Mouse (Mus musculus): ENCODE data around the gene Gstm1. TPM values are rescaled to one million over a fixed set of nuclear protein-coding genes. Genes with fewer than 3 reads are reported as not detected.
"Not testable (repeated sequence)": the region's sequence is repeated elsewhere in the genome, so short reads cannot be mapped to it uniquely, and the experiment has no call there.

Gene Gstm1
- total RNA-seq, 2 experiments from 2014 or later = 201 to 229 TPM

DNA sequence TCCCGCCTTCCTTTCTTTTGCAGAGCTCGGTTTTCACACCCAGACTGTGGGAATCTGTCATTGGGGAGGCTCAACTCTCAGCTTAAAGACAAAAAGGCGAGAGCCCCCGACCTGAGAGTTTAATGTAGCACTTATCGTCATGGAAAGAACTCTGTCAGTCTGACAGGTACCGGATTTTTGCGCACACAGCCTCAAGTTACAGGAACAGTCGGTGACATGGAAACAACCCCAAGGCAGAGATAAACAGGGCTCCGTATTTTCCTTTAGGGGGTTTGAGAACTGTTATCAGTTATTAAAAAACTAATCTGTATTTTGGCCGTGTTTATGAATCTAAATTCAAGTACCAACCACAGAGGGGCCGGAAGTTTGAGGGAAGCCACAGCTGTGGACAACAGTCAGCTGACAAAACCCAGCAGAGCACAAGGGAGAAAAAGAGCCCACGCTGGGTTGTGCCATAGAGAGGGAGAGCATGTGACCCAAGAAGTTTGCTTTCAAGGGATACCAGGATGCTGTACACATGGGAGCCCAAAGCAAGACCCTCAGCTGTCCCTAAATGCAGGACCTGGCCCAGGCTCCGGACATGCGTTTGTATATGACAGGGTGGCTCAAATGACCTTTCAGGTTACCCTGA, 532 bp upstream of the Gstm1 start:
- DNase-seq (ENCODE audit: low spot score) = peak; percentile 34

DNA sequence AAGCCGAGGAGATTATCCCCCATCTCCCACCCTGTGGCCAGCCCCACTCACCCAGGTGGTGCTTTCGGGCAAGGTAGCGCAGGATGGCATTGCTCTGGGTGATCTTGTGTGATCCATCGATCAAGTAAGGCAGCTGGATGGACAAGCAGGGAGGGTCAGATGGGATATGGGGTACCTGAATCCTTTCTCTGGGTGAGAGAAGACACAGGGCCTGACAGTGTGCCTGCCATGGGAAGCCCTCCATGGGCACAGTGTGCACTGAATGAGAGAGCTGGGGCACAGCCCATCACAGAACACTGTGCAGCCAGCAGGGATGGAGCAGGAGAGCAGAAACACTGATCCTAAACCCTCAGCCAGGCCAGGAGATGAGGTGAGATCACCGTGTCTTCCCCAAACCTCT, 1.3 kb downstream of the Gstm1 start:
- DNase-seq (ENCODE audit: low spot score) = not testable (repeated sequence)

DNA sequence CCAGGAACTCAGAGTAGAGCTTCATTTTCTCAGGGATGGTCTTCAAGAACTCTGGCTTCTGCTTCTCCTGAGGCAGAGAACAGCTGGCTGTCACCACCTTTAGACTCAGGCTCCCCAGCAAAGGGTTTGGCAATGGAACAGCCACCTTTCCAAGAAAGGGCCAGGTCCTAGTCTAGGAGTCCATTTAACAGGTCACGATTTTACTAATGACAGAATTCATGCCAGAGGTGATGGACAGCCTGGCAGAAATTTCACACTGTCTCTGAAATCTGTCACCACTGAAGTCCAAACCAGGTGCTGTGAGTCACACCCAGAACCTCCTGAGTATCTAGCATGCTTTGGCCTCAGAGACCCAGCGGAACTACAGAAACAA, 2.8 kb downstream of the Gstm1 start:
- DNase-seq (ENCODE audit: low spot score) = no peak

DNA sequence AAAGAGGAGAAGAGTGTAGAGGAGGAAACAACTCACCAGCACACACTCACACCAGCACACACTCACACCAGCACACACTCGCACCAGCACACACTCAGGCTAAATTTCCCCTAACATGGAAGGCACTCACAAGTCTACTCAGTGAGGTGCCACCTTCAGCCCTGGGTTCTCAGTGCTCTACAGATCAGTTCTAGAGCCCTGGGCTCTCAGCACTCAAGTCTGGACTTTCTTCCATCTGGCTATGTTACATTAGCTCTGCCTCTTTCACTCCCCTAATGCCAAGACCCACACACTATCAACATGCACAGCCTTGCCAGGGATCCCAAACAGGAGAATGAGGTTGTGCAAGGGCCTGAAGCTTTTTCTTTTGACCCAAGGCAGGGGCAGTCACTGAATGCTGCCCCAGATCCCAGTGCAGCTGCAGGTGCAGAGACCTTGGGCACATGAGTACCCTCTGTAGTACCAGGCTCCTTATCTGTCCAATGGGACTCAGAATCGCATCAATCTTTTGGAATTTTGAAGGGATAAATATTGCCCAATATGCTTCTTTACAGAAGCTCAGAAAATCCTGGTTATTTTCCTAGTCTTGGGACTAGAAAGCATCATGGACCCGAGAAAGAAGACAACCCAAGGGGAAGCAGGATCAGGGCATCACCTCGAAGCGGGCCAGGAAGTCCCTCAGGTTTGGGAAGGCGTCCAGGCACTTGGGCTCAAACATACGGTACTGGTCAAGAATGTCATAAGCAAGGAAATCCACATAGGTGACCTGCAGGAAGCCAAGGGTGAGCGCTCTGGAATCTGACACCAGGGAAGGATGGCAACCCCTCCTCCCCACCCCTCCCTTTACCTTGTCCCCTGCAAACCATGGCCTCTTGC, 3.4 kb downstream of the Gstm1 start:
- no peak for DNase-seq (ENCODE audit: low spot score)

DNA sequence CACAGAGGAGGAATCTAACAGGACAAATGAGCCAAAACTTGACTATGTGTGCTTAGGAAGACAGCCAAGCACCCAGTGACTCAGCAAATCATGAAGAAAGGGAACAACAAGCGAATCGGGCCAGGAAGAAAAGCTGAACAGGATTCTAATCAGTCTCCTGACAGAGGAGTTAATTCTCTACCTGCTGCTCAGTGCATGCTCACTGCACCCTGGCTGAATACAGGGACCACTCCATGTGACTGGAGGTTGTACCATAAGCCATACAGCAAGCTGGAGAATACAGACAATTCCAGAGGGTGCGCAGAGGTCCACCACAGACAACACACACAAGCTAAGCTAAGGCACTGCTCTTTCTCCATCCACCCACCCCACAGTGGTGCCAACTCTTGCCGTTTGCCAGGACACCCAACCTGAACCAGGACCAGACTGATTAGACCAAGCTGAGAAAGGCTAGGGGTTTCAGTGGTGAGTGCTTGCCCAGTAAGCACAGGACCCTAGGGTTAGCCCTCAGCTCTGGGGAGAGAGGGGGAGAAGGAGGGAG, 4.4 kb downstream of the Gstm1 start:
- DNase-seq (ENCODE audit: low spot score) = peak; percentile 79

DNA sequence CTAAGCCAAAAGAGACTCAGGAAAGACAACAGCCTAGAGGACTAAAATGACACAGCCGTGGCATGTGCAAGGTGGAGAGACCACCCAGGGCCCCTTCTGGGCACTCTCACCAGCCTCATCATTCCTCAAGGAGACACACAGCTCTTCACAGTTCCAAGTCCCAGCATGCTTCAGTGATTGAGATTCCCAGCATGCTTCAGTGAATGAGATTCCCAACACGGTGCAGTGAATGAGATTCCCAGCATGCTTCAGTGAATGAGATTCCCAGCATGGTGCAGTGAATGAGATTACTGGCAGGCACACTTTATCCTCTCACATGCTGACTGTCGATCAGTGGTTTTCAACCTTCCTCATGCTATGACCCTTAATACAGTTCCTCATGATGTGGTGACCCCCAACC, 6.2 kb downstream of the Gstm1 start:
- no peak for DNase-seq (ENCODE audit: low spot score)

DNA sequence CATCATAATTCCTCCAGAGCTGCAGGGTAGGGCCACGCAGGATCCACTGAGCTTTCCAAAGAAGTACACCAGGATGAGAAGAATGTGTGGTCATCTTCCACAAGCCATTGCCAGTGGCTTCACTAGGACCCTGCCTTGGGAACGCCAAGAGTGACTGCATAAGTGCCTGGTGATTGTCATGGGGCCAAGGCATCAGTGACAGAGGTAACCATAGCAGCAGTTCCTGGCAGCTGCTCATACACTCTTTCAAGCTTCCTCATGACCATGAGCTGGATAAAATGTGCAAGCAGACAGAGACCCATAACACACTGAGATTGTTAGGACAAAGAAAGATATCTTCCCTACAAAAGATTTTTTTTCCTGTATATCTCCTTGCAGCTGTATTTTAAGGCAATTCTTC, 7.5 kb downstream of the Gstm1 start:
- DNase-seq (ENCODE audit: low spot score) = no peak

DNA sequence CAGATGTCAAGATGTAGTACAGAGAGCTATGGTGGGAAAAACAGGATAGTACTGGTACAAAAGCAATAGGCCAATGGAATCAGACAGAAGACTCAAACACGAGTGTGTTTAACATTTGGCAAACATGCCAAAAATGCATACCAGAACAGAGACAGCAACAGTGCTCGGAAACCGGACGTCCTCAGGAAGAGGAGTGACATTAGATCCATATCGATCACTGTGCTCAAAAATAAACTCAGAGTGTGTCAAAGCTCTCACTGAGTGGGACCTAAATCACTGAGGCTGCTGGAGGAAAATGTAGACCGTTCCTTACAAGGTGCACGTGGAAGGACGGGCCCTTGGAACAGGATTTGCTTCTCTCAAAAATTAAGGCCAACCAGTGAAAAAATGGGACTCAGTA, 15.8 kb downstream of the Gstm1 start:
- DNase-seq (ENCODE audit: low spot score) = no peak

DNA sequence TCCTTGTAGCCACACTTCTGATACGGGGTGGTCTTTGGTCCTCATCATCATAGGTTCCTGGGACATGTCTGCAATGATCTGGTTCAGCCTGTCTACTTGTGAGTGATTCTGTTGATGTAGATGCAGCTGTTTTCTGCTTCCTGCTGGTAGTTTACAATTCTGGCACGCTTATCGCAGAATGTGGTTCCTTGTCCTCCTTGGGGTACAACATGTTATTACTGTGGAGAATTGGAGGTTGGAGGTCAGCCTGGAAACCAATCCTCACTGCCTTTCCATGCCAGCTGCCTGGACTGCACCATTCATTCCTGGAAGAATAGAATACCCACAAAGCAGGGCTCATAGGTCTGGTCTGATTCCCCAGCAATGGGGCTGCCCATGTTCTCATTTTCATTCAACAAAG, 18.3 kb downstream of the Gstm1 start:
- DNase-seq (ENCODE audit: low spot score) = no peak

DNA sequence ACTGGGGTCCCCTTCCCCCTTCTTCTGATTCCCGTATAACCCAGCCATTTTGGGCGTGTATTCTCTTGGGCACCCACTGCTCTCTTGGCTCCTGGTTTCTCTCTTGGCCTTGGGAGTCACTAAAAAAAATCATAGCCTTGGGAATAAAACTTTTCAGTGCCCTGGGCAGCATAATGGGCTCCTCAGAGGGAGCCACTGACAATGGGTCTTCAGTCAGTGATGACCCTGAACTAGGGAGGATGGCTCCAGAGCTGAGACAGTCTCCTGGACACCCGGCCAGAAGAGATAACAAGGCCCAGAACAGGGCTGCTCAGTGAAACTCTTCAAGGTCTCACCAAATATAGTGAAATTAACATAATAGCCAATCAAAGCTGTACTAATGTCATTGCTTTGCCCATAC, 19.2 kb downstream of the Gstm1 start:
- DNase-seq (ENCODE audit: low spot score) = no peak

DNA sequence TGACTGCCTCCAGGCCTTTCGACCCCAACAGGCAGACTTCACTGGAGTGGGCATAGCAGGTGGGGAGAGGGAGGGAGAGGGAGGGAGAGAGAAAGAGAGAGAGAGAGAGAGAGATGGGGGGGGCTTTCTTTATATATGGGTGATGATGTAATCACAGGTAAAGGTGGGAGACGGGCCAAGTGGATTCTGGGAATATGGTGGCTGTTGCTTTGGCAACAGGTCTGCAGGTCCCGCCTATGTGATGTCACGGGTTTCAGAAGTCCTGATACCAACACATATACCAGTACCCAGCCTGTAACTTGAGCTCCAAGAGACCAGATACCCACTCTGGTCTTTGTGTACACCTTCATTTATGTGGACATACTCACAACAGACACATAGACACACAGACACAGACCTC, 21.2 kb downstream of the Gstm1 start:
- DNase-seq (ENCODE audit: low spot score) = no peak

DNA sequence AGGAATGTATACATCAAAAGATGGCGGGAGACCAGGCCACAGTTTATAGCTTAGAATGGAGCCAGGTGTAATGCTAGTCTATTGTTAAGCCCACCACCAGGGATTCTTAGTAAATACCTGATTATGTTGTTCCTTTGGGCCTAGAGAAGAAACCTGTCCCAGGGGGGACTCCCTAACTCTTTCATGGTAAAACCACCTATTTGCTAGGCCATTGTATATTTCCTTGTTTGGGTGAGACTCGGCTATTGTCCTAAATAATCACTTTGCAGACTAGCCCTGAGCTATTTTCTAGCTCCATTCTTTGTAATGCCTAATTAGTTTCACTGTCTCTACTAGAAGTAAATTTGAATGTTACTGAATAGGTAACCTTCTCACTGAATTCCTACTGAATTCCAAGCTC, 21.8 kb downstream of the Gstm1 start:
- DNase-seq (ENCODE audit: low spot score) = not testable (repeated sequence)

DNA sequence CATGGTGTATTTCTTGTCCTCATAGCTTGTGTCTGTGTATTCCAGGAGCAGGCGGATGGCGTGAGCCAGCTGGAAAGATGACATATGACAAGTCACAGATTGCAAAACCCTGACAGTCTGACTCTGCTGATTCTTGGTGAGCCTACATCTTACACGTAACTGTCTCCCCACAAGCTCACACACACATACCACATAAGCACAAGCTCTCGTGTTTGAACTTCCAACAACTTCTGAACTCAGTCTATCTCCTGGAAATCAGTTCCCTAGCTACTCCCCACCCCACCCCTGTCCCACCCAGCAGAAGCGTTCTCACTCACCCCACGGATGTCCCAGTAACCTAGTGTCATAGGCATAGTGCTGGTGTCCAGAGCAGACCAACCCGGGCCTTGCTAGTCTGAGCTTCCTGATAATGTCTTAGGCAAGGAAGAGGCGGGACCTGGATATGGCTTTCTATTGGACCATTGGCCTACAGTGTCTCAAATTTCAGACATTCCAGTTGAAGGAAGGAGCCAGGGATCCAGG, 31.7 kb downstream of the Gstm1 start, which contains the start of gene Gstm2:
Gene Gstm2, minus strand, starts transcription at position 413 of the 522 bp plus-strand sequence.
- DNase-seq (ENCODE audit: low spot score) = peak; percentile 72

DNA sequence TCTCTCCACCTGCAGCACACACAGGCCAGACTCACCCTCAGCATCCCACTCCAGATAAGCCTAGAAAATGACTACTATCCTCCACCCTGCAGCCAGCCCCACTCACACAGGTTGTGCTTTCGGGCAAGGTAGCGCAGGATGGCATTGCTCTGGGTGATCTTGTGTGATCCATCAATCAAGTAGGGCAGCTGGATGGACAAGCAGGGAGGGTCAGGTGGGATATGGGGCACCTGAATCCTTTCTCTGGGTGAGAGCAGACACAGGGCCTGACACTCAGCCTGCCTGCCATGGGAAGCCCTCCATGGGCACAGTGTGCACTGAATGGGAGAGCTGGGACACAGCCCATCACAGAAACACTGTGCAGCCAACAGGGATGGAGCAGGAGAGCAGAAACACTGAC, 32.6 kb downstream of the Gstm1 start:
- DNase-seq (ENCODE audit: low spot score) = not testable (repeated sequence)

DNA sequence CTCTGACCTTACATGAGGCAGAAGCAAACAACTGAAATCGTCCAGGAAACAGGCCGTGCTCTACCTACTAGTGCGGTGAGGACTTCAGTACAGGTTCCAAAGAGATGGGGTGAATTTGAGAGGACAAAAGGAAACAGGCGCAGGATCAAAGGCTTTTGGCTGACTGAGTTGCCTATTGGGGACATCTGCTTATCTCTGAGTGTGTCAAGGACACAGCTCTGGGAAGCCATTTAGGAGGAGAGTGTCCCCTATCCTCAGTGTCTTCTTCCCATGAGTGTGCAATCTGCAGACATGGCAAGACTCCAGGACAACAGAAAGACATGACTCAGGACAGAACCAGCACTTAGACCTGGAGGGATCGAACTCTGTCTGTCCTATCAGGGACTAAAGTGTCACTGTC, 33.3 kb downstream of the Gstm1 start:
- DNase-seq (ENCODE audit: low spot score) = no peak

DNA sequence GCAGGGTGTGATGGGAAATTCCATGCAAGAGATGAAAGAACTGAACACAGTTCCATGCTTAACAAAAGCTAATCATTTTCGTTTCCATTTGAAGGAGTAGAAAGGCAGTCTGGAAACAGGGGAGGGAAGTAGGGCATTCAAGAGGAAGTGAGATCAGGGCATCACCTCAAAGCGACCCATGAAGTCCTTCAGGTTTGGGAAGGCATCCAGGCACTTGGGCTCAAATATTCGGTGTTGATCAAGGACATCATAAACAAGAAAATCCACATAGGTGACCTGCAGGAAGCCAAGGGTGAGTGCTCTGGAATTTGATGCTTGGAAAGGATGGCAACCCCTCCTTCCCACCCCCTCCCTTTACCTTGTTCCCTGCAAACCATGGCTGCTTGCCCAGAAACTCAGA, 34.0 kb downstream of the Gstm1 start:
- no peak for DNase-seq (ENCODE audit: low spot score)

DNA sequence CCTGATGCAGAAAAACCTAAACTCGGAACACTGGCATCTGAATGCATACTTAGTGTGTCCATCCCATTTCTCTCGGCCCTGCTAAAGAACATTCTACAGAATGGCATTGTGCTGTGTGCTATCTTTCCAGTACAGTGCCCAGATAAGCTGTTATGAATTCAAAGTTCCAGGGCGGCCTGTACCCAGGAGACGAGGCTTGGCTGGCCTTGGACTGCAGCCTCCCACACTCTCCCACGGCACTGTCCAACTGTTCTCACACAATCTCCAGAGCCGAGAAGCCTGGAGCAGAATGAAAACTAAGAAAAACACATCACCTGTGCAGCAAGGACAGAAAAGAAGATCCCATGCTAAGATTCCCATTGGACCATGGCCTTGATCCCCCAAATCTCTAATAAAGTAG, 35.0 kb downstream of the Gstm1 start:
- no peak for DNase-seq (ENCODE audit: low spot score)

DNA sequence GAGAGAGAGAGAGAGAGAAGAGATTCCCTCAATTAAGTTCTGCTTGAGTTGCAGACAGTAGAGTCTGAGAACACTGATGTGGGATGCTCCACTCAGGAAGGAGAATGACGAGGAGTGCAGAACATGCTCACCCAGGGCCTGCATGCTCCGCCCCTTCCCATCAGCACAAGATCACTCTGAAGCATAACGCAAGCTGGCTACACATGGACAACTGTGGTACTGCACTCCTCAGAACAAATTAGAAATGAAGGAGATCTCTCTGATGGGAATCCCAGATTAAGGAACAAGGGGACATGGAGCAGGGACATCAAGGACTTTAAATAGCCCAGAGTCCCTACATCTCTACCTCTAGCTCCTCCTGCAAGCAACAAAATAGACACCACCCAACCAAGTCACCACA, 36.5 kb downstream of the Gstm1 start:
- no peak for DNase-seq (ENCODE audit: low spot score)

DNA sequence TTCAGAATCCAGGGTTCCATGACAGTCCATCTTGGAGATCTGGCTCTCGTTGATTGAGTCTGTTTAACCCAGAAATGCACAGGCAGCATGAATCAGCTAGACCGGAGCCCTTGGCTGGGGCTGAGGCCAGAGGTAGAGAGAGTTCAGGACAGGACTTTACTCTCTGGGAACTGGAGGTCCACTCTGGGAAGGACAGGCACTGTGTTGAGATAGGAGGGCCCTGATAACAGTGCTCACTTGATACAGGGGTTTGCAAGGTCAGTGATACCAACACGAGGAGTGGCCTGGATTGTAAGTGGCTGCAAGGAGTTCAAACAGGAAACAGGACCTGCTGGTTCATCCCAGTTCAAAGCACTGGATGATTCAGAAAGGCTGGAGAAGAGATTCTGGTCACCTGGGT, 40.1 kb downstream of the Gstm1 start:
- DNase-seq (ENCODE audit: low spot score) = no peak

DNA sequence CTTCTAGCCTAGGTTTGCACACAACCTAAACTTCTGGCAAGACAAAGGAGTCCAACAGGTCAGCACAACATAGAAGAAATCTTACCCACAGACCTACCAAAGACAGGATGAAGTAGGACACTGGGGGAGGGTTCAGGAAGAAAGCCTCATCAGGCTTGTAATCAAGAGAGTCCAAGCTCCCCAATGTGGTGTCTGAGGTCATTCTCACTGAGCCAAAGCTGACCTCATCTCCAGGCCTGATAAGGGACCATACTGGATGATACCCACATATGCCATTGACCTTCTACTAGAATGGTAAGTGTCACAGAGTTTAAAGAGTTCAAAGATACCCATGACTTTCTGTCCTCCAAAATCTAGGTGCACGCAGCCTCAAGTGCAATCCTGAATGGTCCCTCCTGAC, 43.5 kb downstream of the Gstm1 start:
- no peak for DNase-seq (ENCODE audit: low spot score)

DNA sequence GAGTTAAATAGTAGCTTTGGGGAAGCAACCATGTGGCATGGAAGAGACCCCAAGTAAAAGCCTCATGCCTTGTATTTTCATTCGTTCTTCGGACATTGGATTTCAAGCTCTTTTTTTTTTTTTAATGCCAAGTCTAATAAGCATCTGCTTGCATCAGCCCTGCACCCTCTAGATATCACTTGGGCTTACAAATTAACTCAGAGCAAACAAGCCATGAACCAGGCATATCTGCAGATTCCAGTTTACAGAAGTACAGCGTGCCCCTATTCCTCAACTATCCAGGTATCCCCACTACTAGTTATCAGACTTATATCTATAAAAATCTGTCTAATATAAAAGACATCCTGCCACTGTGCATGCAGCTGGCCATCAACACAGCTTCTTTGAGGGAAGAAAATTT, 45.7 kb downstream of the Gstm1 start:
- DNase-seq (ENCODE audit: low spot score) = no peak

DNA sequence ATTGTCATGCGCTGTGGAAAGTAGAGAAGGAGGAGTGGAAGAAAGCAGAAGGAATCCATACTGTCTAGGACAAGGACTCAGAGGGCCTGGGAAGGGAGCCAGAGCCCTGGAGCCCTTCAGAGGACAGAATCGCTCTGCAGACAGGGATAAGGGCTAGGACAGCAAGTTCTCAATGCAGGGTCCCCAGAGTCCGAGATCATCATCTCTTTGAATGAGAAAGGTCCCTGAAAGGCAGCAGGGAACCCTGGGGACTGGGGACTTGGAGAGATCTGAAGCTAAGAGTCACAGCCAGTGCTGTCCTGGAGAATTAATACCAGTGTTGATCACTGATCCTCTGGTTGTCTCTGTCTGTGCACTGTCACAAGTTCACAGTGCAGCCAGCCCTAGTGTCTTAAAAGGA, 46.7 kb downstream of the Gstm1 start:
- not testable (repeated sequence) for DNase-seq (ENCODE audit: low spot score)

All from gastrocnemius, adult 18-20 months (tissue).